Mouse (Mus musculus) B cell, adult 2 months (primary cell): ENCODE measurements at regions not wholly inside any gene's neighbourhood (a gene's known extent, or its start where the extent isn't known, plus 50 kb on each side); places are given as distances from the start of the nearest gene placed in this dataset.
A peak's percentile ranks its signal among the peaks of the same experiment; 100 is the strongest.

Source experiments
- DNase-seq, 2 experiments: peaks; one replicate each; pipeline ENCODE4 v3.0.0; 2022

DNA sequence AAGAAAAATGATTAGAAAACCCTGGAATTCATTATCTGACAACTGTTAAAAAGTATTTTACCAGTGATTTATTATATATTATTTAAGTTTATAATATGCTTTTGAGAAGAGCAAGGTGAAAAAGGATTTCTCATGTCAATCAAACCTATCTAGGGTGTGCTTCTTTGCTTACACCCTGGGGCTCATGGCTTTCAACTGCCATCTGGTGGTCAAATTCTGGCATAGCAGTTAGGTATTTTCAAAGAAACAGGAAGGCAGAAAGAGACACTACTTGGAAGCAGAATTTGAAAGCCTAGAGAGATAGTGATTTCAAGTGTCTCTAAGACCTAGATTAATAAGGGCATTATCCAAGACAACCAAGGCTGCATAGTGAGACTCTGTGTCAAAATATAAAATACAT, 167.8 kb upstream of the Amot start:
- DNase-seq = peak; percentile 7

DNA sequence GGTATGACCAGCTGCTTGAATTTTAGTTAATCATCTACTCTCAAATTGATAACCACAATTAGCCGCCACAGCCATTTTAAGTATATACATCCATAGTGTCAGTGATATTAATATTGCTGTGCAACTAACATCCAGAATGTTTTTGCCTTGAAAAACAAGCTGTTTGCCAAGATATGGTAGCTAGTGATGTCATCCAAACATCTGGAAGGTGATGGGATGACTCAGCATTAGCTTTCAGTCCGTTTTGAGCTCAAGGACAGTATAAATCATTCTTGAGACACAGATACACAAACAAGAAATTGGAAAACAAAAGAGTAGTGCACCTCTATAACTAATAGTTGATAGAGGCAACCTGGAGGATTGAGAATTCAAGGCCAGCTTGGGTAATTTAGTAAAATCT, 146.7 kb upstream of the Amot start:
- no peak for DNase-seq

DNA sequence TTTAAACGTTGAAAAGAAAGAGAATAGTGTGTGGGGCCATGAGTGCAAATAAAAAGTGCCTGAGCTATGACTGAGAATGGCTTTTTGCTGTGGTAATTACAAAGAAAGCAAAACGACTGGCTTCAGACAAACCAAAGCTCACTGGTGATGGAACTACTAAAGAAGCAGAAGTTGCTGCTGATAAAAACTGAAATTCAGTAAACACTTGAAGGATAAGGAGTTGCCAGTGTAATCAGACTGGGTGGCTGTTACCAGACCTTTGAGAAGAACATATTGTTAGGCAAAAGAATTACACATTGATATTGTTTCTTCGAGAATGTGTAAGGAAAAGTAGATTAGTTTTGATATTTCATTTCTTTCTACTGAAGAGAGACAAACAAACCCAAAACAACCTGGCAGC, 114.7 kb upstream of the Amot start:
- DNase-seq = no peak

DNA sequence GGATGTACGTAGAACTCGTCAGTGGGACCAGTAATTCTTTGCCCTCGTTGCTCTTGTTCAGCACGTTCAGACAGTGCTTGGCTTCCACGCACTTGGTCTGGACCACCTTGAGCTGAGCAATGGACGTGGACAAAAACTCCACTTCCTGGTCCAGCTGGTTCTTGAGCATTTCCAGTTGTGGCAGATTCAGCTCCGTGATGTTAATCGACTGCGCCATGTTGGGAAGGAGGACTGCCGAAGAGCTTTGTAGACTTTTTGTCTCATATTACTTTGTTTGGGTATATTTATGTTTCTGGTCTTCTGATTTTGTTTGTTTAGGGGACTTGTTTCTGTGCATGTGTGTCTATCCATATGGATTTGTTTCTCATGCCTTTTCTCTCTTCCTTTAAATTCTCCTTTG, 97.1 kb upstream of the Amot start:
- no peak for DNase-seq

DNA sequence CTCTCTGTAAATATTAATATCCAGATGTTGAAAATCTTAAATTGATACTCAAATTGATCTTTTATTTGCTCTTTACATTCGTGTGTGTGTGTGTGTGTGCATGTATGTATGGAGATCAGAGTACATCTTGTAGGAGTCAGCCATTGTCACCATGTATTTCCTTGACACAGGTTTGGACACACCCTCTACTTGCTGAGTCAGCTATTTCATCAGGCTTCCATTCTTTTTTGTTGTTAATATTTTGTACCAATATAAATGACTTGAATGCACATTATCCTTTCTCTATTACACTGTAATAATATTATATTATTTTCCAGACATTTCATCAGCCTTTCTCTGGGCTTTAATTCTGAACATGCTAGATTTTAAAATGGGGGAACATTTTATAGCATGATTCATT, 85.8 kb upstream of the Amot start:
- DNase-seq = no peak

DNA sequence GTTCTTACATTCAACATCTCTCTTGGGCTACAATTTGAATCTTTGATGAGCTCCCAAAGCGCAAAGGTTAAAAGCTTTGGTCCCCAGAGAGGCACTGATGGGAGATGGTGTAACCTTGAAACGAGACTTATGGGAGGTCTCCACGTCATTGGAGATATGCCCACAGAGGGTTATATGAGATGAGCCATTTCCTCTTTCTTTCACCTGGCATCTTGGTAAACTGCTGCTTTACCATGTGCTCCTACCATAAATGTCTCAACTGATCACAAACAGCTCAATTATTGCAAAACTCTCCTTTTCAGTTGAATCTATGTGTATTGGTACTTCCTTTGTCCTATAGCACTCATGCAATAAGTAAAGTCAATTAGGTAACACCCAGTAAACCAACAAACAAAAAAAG, 62.5 kb upstream of the Amot start:
- no peak for DNase-seq

DNA sequence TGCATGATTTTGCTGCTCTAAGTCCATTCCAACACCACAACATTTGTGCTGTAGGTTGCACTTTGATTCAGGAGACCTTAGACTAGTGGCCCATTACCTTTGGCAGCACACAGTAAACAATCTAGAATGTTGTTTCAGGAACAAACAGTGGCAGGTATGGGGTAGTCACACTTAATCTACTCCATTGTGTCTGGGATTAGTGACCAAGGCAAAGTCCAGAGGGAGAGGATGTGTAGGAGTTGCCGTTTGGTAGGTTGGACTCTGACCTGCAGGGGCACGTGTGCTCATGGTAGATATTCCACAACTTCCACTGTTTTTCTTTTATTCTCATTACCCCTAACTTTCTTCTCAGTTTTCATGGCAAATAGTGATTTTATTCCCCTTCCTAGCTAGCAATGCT, 62.1 kb upstream of the Amot start:
- DNase-seq = no peak

DNA sequence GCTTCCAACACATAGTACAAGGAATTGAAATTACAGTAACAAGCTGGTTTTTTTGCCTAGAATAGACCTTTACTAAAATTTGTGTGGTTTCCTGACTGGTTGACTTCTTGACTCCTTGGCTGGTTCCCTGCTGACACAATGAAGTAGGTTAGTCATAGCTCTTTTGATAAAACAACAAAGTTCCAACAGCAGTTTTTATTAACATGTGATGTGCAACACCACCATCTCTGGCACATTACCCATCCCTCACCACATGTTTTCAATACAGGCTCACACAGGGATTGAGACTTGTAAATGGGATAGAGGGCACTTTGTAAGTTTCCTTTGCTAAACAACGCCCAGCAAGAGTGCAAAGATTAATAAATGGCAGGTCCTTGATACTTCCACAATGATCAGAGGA, 53.9 kb upstream of the Amot start:
- no peak for DNase-seq
